Mouse (Mus musculus) liver, embryonic 14.5 days (tissue): ENCODE measurements around the gene Zmym4. TPM values are rescaled to one million over a fixed set of nuclear protein-coding genes. Genes with fewer than 3 reads are reported as not detected.

Experiments used
- ATAC-seq: fragments of 200-750 bp; cut with Nextera tagmentation; 2 replicates; pipeline ENCODE4 v1.8.0; 2017; ENCODE audit warnings: moderate number of reproducible peaks, mild to moderate bottlenecking, moderate library complexity; ENCODE audit not compliant: insufficient read depth
- DNase-seq, 3 experiments: peaks; one replicate each; pipeline ENCODE4 v3.0.0-alpha.2; 2012 to 2013; ENCODE audit warnings: low read depth in 3 of 3, low spot score in 3 of 3
- H3K27ac ChIP-seq: fragments of 300-500 bp; sonication (generic); 2 replicates; pipeline ENCODE4 v1.5.1; 2014; ENCODE audit warnings: moderate library complexity, mild to moderate bottlenecking, control low read depth, inconsistent platforms
- H3K27me3 ChIP-seq: fragments of 300-500 bp; sonication (generic); 2 replicates; pipeline ENCODE4 v1.6.1; 2014; ENCODE audit warnings: mild to moderate bottlenecking, low read length, moderate library complexity; ENCODE audit not compliant: control insufficient read depth, insufficient read depth
- H3K36me3 ChIP-seq: fragments of 300-500 bp; sonication (generic); replicated peaks from 2 replicates; pipeline ENCODE4 v1.6.1; 2014; ENCODE audit warnings: low read depth; ENCODE audit not compliant: control insufficient read depth, insufficient read depth
- H3K4me1 ChIP-seq, 2 experiments: fragments of 200-500 bp in 1 of 2; fragments of 300-500 bp in 1 of 2; sonication (generic) in 1 of 2; replicated peaks; 2 replicates each; pipeline ENCODE4 v1.6.1; 2012 to 2014; ENCODE audit warnings: antibody characterized with exemption in 1 of 2, inconsistent platforms in 1 of 2, low read length in 1 of 2; ENCODE audit not compliant: control insufficient read depth in 2 of 2, insufficient read depth in 2 of 2
- H3K4me2 ChIP-seq: fragments of 300-500 bp; sonication (generic); 2 replicates; pipeline ENCODE4 v1.6.1; 2014; ENCODE audit warnings: low read depth, mild to moderate bottlenecking, control low read depth, moderate library complexity
- H3K4me3 ChIP-seq, 2 experiments: fragments of 200-500 bp in 1 of 2; fragments of 300-500 bp in 1 of 2; sonication (generic) in 1 of 2; 2 replicates each; pipeline ENCODE4 v1.5.1; 2012 to 2014; ENCODE audit warnings: low read depth in 2 of 2, low read length in 2 of 2, mild to moderate bottlenecking in 2 of 2, control low read depth in 1 of 2, inconsistent platforms in 1 of 2, moderate library complexity in 1 of 2; ENCODE audit not compliant: insufficient read depth in 1 of 2
- H3K9ac ChIP-seq: fragments of 300-500 bp; sonication (generic); replicated peaks from 2 replicates; pipeline ENCODE4 v1.6.1; 2014; ENCODE audit warnings: mild to moderate bottlenecking, control low read depth, moderate library complexity
- H3K9me3 ChIP-seq: fragments of 300-500 bp; sonication (generic); 2 replicates; pipeline ENCODE4 v1.6.1; 2016; ENCODE audit warnings: low read length, mixed read lengths; ENCODE audit not compliant: control insufficient read depth
- CTCF ChIP-seq: IDR thresholded peaks from 2 replicates; pipeline ENCODE4 v1.5.1; 2016; ENCODE audit warnings: antibody characterized with exemption, low read depth, control low read depth
- EP300 ChIP-seq: IDR thresholded peaks from 2 replicates; pipeline ENCODE4 v1.6.1; 2016; ENCODE audit warnings: antibody characterized with exemption, low read depth
- WGBS: fragments of 180-500 bp; shearing (Covaris S2); extraction: QIAGEN DNeasy Blood & Tissue Kit; methylation state at CpG from one replicate; pipeline ENCODE4 v1.1.7; 2014; ENCODE audit not compliant: insufficient replicate concordance; 5-methylcytosine and 5-hydroxymethylcytosine counted together
- polyA plus RNA-seq, 2 experiments: library from polyadenylated mRNA; depleted of rRNA in 1 of 2; stranded (reverse) in 1 of 2; unstranded in 1 of 2; fragments of >200 nt; fragmentation: Nextera tagmentation in 1 of 2; extraction: Ambion mirVana in 1 of 2; gene quantifications; 2 replicates each; pipeline versions ENCODE4 v1.2.1 to v1.2.3; 2012 to 2014

The Zmym4 gene
- polyA plus RNA-seq, 2 experiments, result 2.8 to 3.2 TPM

- no peak for ATAC-seq
- Histone ChIP-seq H3K4me1 (no peaks in the 10 kb centered on the region), H3K27me3 (no peaks in the 10 kb centered on the region), H3K9me3 (no peaks in the 10 kb centered on the region), H3K9ac (no peak overlapping the region), H3K27ac (no peak overlapping the region), H3K4me3 (no peak overlapping the region), H3K36me3 (no peaks in the 10 kb centered on the region), H3K4me2 (no peak overlapping the region)
- WGBS, result 67% methylated on average over 11 of the region's 11 CpGs
- TF ChIP-seq CTCF (no peak), EP300 (no peak)
- DNase-seq, result no peak
Measured at GRCm38 (mm10) chr4:126852971-126853370, 115.0 kb downstream of the Zmym4 start.

GRCm38 (mm10) chr4:126850778-126851080 lies 117.2 kb downstream of the Zmym4 start:
- no peaks in the 10 kb centered on the region for H3K36me3 ChIP-seq
- H3K9me3 ChIP-seq, result no peaks in the 10 kb centered on the region
- no peak overlapping the region for H3K9ac ChIP-seq
- H3K27ac ChIP-seq, result no peak overlapping the region
- no peak overlapping the region for H3K4me3 ChIP-seq
- no peaks in the 10 kb centered on the region for H3K4me1 ChIP-seq
- H3K27me3 ChIP-seq, result no peaks in the 10 kb centered on the region
- no peak for TF ChIP-seq CTCF
- TF ChIP-seq EP300, result no peak
- no peak overlapping the region for H3K4me2 ChIP-seq
- DNase-seq (no peak), ATAC-seq (no peak)
- 53% methylated on average over 4 of the region's 4 CpGs for WGBS

GRCm38 (mm10) chr4:126850019-126850777 lies 117.7 kb downstream of the Zmym4 start:
- no peak overlapping the region for H3K4me3 ChIP-seq
- H3K4me1 ChIP-seq, result no peaks in the 10 kb centered on the region
- DNase-seq (no peak), ATAC-seq (no peak)
- H3K4me2 ChIP-seq, result no peak overlapping the region
- no peak for TF ChIP-seq EP300
- TF ChIP-seq CTCF, result no peak
- 76% methylated on average over 7 of the region's 7 CpGs for WGBS
- no peaks in the 10 kb centered on the region for H3K27me3 ChIP-seq
- H3K27ac ChIP-seq, result no peak overlapping the region
- H3K9ac ChIP-seq, result no peak overlapping the region
- no peaks in the 10 kb centered on the region for H3K9me3 ChIP-seq
- H3K36me3 ChIP-seq, result no peaks in the 10 kb centered on the region

DNA sequence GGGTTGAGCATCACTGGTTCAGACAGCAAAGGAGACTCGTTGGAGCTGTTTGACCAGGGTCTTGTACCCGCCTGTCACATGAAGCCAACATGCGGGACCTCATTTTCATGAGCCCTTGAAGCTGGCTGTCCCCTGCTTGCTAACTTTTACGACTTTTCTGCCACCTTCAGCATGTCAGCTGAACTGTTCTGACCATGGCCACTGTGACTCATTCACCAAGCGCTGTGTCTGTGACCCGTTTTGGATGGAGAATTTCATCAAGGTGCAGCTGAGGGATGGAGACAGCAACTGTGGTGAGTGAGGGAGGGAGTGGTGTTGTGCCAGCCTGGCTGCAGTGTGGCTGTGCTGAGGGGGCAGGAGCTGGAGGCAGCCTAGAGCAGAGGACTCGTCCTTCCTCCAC lies 121.0 kb downstream of the Zmym4 start:
- TF ChIP-seq CTCF (no peak), EP300 (no peak)
- DNase-seq (no peak), ATAC-seq (no peak)
- no peak overlapping the region for H3K4me2 ChIP-seq
- WGBS, result 61% methylated on average over 7 of the region's 7 CpGs
- H3K27ac ChIP-seq, result no peak overlapping the region
- no peaks in the 10 kb centered on the region for H3K36me3 ChIP-seq
- H3K9ac ChIP-seq, result no peak overlapping the region
- no peaks in the 10 kb centered on the region for H3K4me1 ChIP-seq
- no peaks in the 10 kb centered on the region for H3K27me3 ChIP-seq
- H3K4me3 ChIP-seq, result no peak overlapping the region
- no peaks in the 10 kb centered on the region for H3K9me3 ChIP-seq

GRCm38 (mm10) chr4:126845664-126846063 lies 122.3 kb downstream of the Zmym4 start:
- no peak overlapping the region for H3K4me3 ChIP-seq
- no peak for DNase-seq
- H3K27me3 ChIP-seq, result no peaks in the 10 kb centered on the region
- H3K9me3 ChIP-seq, result no peaks in the 10 kb centered on the region
- no peak for TF ChIP-seq CTCF
- no peak for TF ChIP-seq EP300
- 64% methylated on average over 4 of the region's 4 CpGs for WGBS
- no peak overlapping the region for H3K27ac ChIP-seq
- H3K9ac ChIP-seq, result no peak overlapping the region
- H3K4me2 ChIP-seq, result no peak overlapping the region
- H3K4me1 ChIP-seq, result no peaks in the 10 kb centered on the region
- H3K36me3 ChIP-seq, result no peaks in the 10 kb centered on the region
- no peak for ATAC-seq
